9 mouse cellular contexts compared by ENCODE assay signal in genomic region chr15:62496193-62496592, GRCm38 (mm10).
A peak's percentile ranks its signal among the peaks of the same experiment; 100 is the strongest.
DNase-seq lines count a peak whose midpoint lies in the region; ATAC-seq and TF ChIP-seq lines count a peak whose summit lies in the region.
"Had no signal": no experiment of that assay in that cellular context is flagged by ENCODE, and none has a peak within 500 bp of the region (broad histone marks: within the 10 kb centered on the region; RNA-seq: fewer than 3 reads in every experiment).

No protein-coding gene starts in this region.

- peak; percentile 24 for DNase-seq in adrenal gland, adult 2 months
- no peak for DNase-seq in adrenal gland, adult 18-20 months (ENCODE audit: low spot score in 2 of 2)
- peak; percentile 88 for DNase-seq in lung, embryonic 14.5 days
- no peak for DNase-seq in lung, adult 18-20 months
- peak; percentile 7 for DNase-seq in hindbrain, embryonic 11.5 days (ENCODE audit: low spot score)
- peak; percentile 12 for DNase-seq in neural tube, embryonic 11.5 days (ENCODE audit: low spot score)
- no peak for DNase-seq in layer of hippocampus, adult 9-11 months

- TF ChIP-seq CTCF in lung, embryonic 14.5 days (IDR thresholded peaks at IDR 0.05; ENCODE audit: low read depth) = no peak

- H3K4me2 ChIP-seq in lung, embryonic 14.5 days = no peak overlapping the region
- H3K4me2 ChIP-seq in hindbrain, embryonic 11.5 days (replicated peaks; ENCODE audit: low read depth, low read length) = no peak overlapping the region
- H3K4me2 ChIP-seq in neural tube, embryonic 11.5 days (ENCODE audit: low read depth) = no peak overlapping the region
- H3K4me2 ChIP-seq: limb, embryonic 15.5 days had no signal

- no peaks in the 10 kb centered on the region for H3K9me3 ChIP-seq in lung, embryonic 14.5 days (ENCODE audit: low read depth, low read length)
- H3K9me3 ChIP-seq in hindbrain, embryonic 11.5 days (ENCODE audit: control insufficient read depth, low read length) = no peaks in the 10 kb centered on the region
- no peaks in the 10 kb centered on the region for H3K9me3 ChIP-seq in neural tube, embryonic 11.5 days (ENCODE audit: control insufficient read depth, low read length)
- H3K9me3 ChIP-seq: limb, embryonic 15.5 days had no signal

- H3K4me3 ChIP-seq in lung, embryonic 14.5 days (ENCODE audit: low read depth, low read length) = no peak overlapping the region
- H3K4me3 ChIP-seq in hindbrain, embryonic 11.5 days (ENCODE audit: low read depth, low read length) = no peak overlapping the region
- no peak overlapping the region for H3K4me3 ChIP-seq in neural tube, embryonic 11.5 days (ENCODE audit: low read depth, low read length)
- H3K4me3 ChIP-seq: limb, embryonic 15.5 days had no signal

- 0 out of 2 replicates have a peak, but pooled peaks cover 2% of the 10 kb centered on the region for H3K4me1 ChIP-seq in lung, embryonic 14.5 days (ENCODE audit: insufficient read depth)
- no peaks in the 10 kb centered on the region for H3K4me1 ChIP-seq in hindbrain, embryonic 11.5 days (replicated peaks; ENCODE audit: control insufficient read depth, insufficient read depth, low read length)
- no peaks in the 10 kb centered on the region for H3K4me1 ChIP-seq in neural tube, embryonic 11.5 days (ENCODE audit: control insufficient read depth, insufficient read depth, low read length)

- H3K36me3 ChIP-seq in lung, embryonic 14.5 days (ENCODE audit: insufficient read depth) = no peaks in the 10 kb centered on the region
- H3K36me3 ChIP-seq in hindbrain, embryonic 11.5 days (ENCODE audit: control insufficient read depth, insufficient read depth, low read length) = no peaks in the 10 kb centered on the region
- no peaks in the 10 kb centered on the region for H3K36me3 ChIP-seq in neural tube, embryonic 11.5 days (ENCODE audit: control insufficient read depth, insufficient read depth, low read length)
- H3K36me3 ChIP-seq: limb, embryonic 15.5 days had no signal

- H3K9ac ChIP-seq in lung, embryonic 14.5 days = no peak overlapping the region
- H3K9ac ChIP-seq in hindbrain, embryonic 11.5 days (ENCODE audit: low read depth, low read length) = no peak overlapping the region
- no peak overlapping the region for H3K9ac ChIP-seq in neural tube, embryonic 11.5 days (ENCODE audit: low read length)
- H3K9ac ChIP-seq: limb, embryonic 15.5 days had no signal

- no peak overlapping the region for H3K27ac ChIP-seq in lung, embryonic 14.5 days (ENCODE audit: low read depth)
- no peak overlapping the region for H3K27ac ChIP-seq in hindbrain, embryonic 11.5 days (ENCODE audit: low read depth, low read length)
- H3K27ac ChIP-seq in neural tube, embryonic 11.5 days (ENCODE audit: low read depth, low read length) = no peak overlapping the region
- H3K27ac ChIP-seq: limb, embryonic 15.5 days had no signal

- H3K27me3 ChIP-seq in lung, embryonic 14.5 days (ENCODE audit: insufficient read depth, low read length) = no peaks in the 10 kb centered on the region
- H3K27me3 ChIP-seq in hindbrain, embryonic 11.5 days (ENCODE audit: control insufficient read depth, insufficient read depth, low read length) = no peaks in the 10 kb centered on the region
- no peaks in the 10 kb centered on the region for H3K27me3 ChIP-seq in neural tube, embryonic 11.5 days (ENCODE audit: control insufficient read depth, insufficient read depth, low read length)
- H3K27me3 ChIP-seq: limb, embryonic 15.5 days had no signal

- WGBS in lung, embryonic 14.5 days = 12% methylated on average over 4 of the region's 4 CpGs
- WGBS in hindbrain, embryonic 11.5 days = 15% methylated on average over 4 of the region's 4 CpGs
- WGBS in neural tube, embryonic 11.5 days = 4% methylated on average over 4 of the region's 4 CpGs

- ATAC-seq in lung, embryonic 14.5 days (ENCODE audit: insufficient read depth) = peak; percentile 92
- no peak for ATAC-seq in hindbrain, embryonic 11.5 days (ENCODE audit: low FRiP score)
- ATAC-seq in neural tube, embryonic 11.5 days (ENCODE audit: insufficient read depth, low FRiP score, low TSS enrichment) = no peak
- no peak for ATAC-seq in inflammation-experienced regulatory T-cells, adult 6 months

Comparison
In these comparisons a context has a peak if more than half of its experiments do, and no peak if none do; other contexts are left out.
1. DNase-seq: peak in adrenal gland, adult 2 months (single experiment), lung, embryonic 14.5 days (single experiment), hindbrain, embryonic 11.5 days (single experiment) and neural tube, embryonic 11.5 days (single experiment); none in adrenal gland, adult 18-20 months (0 of 2), lung, adult 18-20 months (0 of 2) and layer of hippocampus, adult 9-11 months (single experiment).